Mouse (Mus musculus): Measurements from ENCODE around the gene Slc7a7. TPM values are rescaled to one million over a fixed set of nuclear protein-coding genes. Genes with fewer than 3 reads are reported as not detected.
A peak's percentile ranks its signal among the peaks of the same experiment; 100 is the strongest.

The Slc7a7 gene
- total RNA-seq, 1 experiment: 93.1 TPM

- in situ Hi-C loops (cut with MboI; ENCODE audit: low sequenced_read_pairs in 2 of 2, unreplicated experiment in 2 of 2): loop anchor here in 1 of 2 experiments (25.0 kb wide), 1 partner anchor 267 kb away; no protein-coding TSS in a partner anchor
- TF ChIP-seq CHD2 (IDR thresholded peaks at IDR 0.05; ENCODE audit: low read depth, low read length) (no peak), ZC3H11A (IDR thresholded peaks at IDR 0.05; ENCODE audit: borderline replicate concordance, low read depth, low read length) (no peak)
- no peak overlapping the region for H3K4me3 ChIP-seq (ENCODE audit: insufficient read depth in 1 of 2, low read depth in 1 of 2, low read length in 2 of 2, poor library complexity in 1 of 2, severe bottlenecking in 1 of 2)
- no peak overlapping the region for H3K9ac ChIP-seq (ENCODE audit: insufficient read depth, low read depth, low read length, poor library complexity, severe bottlenecking)
- peak; percentile 60 for DNase-seq (ENCODE audit: low read depth, low spot score)
- H3K36me3 ChIP-seq (ENCODE audit: control insufficient read depth, insufficient read depth, low read length, poor library complexity, severe bottlenecking): no peaks in the 10 kb centered on the region
- H3K9me3 ChIP-seq (ENCODE audit: control insufficient read depth, insufficient read depth, low read depth, low read length): no peaks in the 10 kb centered on the region
- no peak overlapping the region for H3K27ac ChIP-seq (ENCODE audit: insufficient read depth, low read depth, low read length, poor library complexity, severe bottlenecking)
- peaks cover 0 to 9% of the 10 kb centered on the region in 2 experiments; a peak in 1 of 4 replicates for H3K4me1 ChIP-seq (ENCODE audit: control insufficient read depth in 2 of 2, insufficient read depth in 2 of 2, low read length in 2 of 2, poor library complexity in 1 of 2)
Measured at GRCm38 (mm10) chr14:54329201-54329600, 88.4 kb downstream of the Slc7a7 start.

DNA sequence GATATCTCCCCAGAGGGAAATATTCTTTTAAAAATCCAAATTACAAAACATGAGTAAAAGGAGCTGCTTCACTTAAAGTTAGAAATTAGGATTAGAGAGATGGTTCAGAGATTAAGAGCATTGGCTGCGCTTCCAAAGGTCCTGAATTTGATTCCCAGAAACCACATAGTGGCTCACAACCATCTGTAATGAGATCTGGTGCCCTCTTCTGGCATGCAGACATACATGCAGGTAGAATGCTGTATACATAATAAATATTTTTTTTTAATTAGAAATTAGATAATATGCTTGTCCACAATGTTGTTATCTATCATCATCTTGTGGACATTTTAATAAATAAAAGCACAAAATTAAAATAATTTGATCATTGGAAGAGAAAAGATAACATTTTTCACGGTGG, 89.0 kb downstream of the Slc7a7 start:
- H3K36me3 ChIP-seq (ENCODE audit: control insufficient read depth, insufficient read depth, low read length, poor library complexity, severe bottlenecking): no peaks in the 10 kb centered on the region
- H3K9me3 ChIP-seq (ENCODE audit: control insufficient read depth, insufficient read depth, low read depth, low read length): no peaks in the 10 kb centered on the region
- peaks cover 0 to 9% of the 10 kb centered on the region in 2 experiments; a peak in 1 of 4 replicates for H3K4me1 ChIP-seq (ENCODE audit: control insufficient read depth in 2 of 2, insufficient read depth in 2 of 2, low read length in 2 of 2, poor library complexity in 1 of 2)
- no peak overlapping the region for H3K4me3 ChIP-seq (ENCODE audit: insufficient read depth in 1 of 2, low read depth in 1 of 2, low read length in 2 of 2, poor library complexity in 1 of 2, severe bottlenecking in 1 of 2)
- H3K27ac ChIP-seq (ENCODE audit: insufficient read depth, low read depth, low read length, poor library complexity, severe bottlenecking): no peak overlapping the region
- no peak for DNase-seq (ENCODE audit: low read depth, low spot score)
- H3K9ac ChIP-seq (ENCODE audit: insufficient read depth, low read depth, low read length, poor library complexity, severe bottlenecking): no peak overlapping the region
- TF ChIP-seq CHD2 (IDR thresholded peaks at IDR 0.05; ENCODE audit: low read depth, low read length) (no peak), ZNF384 (IDR thresholded peaks at IDR 0.05; ENCODE audit: low read depth, low read length) (no peak), ZC3H11A (IDR thresholded peaks at IDR 0.05; ENCODE audit: borderline replicate concordance, low read depth, low read length) (no peak), MAFK (IDR thresholded peaks at IDR 0.05; ENCODE audit: insufficient read depth, low read depth, low read length) (no peak), HCFC1 (IDR thresholded peaks at IDR 0.05; ENCODE audit: borderline replicate concordance, insufficient read depth, low read length) (no peak)
- in situ Hi-C loops (cut with MboI; ENCODE audit: low sequenced_read_pairs in 2 of 2, unreplicated experiment in 2 of 2): loop anchor here in 1 of 2 experiments (25.0 kb wide), 1 partner anchor 266 kb away; no protein-coding TSS in a partner anchor

GRCm38 (mm10) chr14:54324486-54324885, 93.1 kb downstream of the Slc7a7 start:
- Histone ChIP-seq H3K4me3 (ENCODE audit: insufficient read depth in 1 of 2, low read depth in 1 of 2, low read length in 2 of 2, poor library complexity in 1 of 2, severe bottlenecking in 1 of 2) (no peak overlapping the region), H3K27ac (ENCODE audit: insufficient read depth, low read depth, low read length, poor library complexity, severe bottlenecking) (no peak overlapping the region), H3K36me3 (ENCODE audit: control insufficient read depth, insufficient read depth, low read length, poor library complexity, severe bottlenecking) (no peaks in the 10 kb centered on the region), H3K9me3 (ENCODE audit: control insufficient read depth, insufficient read depth, low read depth, low read length) (no peaks in the 10 kb centered on the region), H3K9ac (ENCODE audit: insufficient read depth, low read depth, low read length, poor library complexity, severe bottlenecking) (no peak overlapping the region), H3K4me1 (ENCODE audit: control insufficient read depth in 2 of 2, insufficient read depth in 2 of 2, low read length in 2 of 2, poor library complexity in 1 of 2) (peaks cover 0 to 5% of the 10 kb centered on the region in 2 experiments; a peak in 1 of 4 replicates)
- no peak for TF ChIP-seq CHD2 (IDR thresholded peaks at IDR 0.05; ENCODE audit: low read depth, low read length)
- TF ChIP-seq ZC3H11A (IDR thresholded peaks at IDR 0.05; ENCODE audit: borderline replicate concordance, low read depth, low read length): no peak
- TF ChIP-seq HCFC1 (IDR thresholded peaks at IDR 0.05; ENCODE audit: borderline replicate concordance, insufficient read depth, low read length): no peak
- no peak for TF ChIP-seq ZNF384 (IDR thresholded peaks at IDR 0.05; ENCODE audit: low read depth, low read length)
- no peak for TF ChIP-seq MAFK (IDR thresholded peaks at IDR 0.05; ENCODE audit: insufficient read depth, low read depth, low read length)
- in situ Hi-C loops (cut with MboI; ENCODE audit: low sequenced_read_pairs in 2 of 2, unreplicated experiment in 2 of 2): no loop called here
- DNase-seq (ENCODE audit: low read depth, low spot score): no peak

GRCm38 (mm10) chr14:54321556-54322376, 95.8 kb downstream of the Slc7a7 start:
- no peaks in the 10 kb centered on the region for H3K9me3 ChIP-seq (ENCODE audit: control insufficient read depth, insufficient read depth, low read depth, low read length)
- 0 out of 4 replicates have a peak overlapping the region, but pooled peaks of 1 of the 2 experiments have one; percentile 2 for H3K4me3 ChIP-seq (ENCODE audit: insufficient read depth in 1 of 2, low read depth in 1 of 2, low read length in 2 of 2, poor library complexity in 1 of 2, severe bottlenecking in 1 of 2)
- no peak for TF ChIP-seq ZC3H11A (IDR thresholded peaks at IDR 0.05; ENCODE audit: borderline replicate concordance, low read depth, low read length)
- no peak for TF ChIP-seq HCFC1 (IDR thresholded peaks at IDR 0.05; ENCODE audit: borderline replicate concordance, insufficient read depth, low read length)
- TF ChIP-seq ZNF384 (IDR thresholded peaks at IDR 0.05; ENCODE audit: low read depth, low read length): no peak
- TF ChIP-seq MAFK (IDR thresholded peaks at IDR 0.05; ENCODE audit: insufficient read depth, low read depth, low read length): no peak
- no peak for TF ChIP-seq CHD2 (IDR thresholded peaks at IDR 0.05; ENCODE audit: low read depth, low read length)
- in situ Hi-C loops (cut with MboI; ENCODE audit: low sequenced_read_pairs in 2 of 2, unreplicated experiment in 2 of 2): no loop called here
- no peak overlapping the region for H3K27ac ChIP-seq (ENCODE audit: insufficient read depth, low read depth, low read length, poor library complexity, severe bottlenecking)
- peaks cover 0 to 2% of the 10 kb centered on the region in 2 experiments; a peak in 1 of 4 replicates for H3K4me1 ChIP-seq (ENCODE audit: control insufficient read depth in 2 of 2, insufficient read depth in 2 of 2, low read length in 2 of 2, poor library complexity in 1 of 2)
- no peak for DNase-seq (ENCODE audit: low read depth, low spot score)
- no peaks in the 10 kb centered on the region for H3K36me3 ChIP-seq (ENCODE audit: control insufficient read depth, insufficient read depth, low read length, poor library complexity, severe bottlenecking)
- no peak overlapping the region for H3K9ac ChIP-seq (ENCODE audit: insufficient read depth, low read depth, low read length, poor library complexity, severe bottlenecking)

Other genes starting within 250 kb of the Slc7a7 start
- gene Dad1, start 163.7 kb downstream of the Slc7a7 start, total RNA-seq (2012; rRNA removed): 174 and 382 TPM in 2 replicates
- gene Abhd4, start 163.6 kb downstream of the Slc7a7 start, total RNA-seq (2012; rRNA removed): 17.6 and 26.3 TPM in 2 replicates
- not detected in 2 replicates for gene Olfr49, start 132.8 kb downstream of the Slc7a7 start, total RNA-seq (2012; rRNA removed)
- 28.7 and 62.5 TPM in 2 replicates for gene Oxa1l, start 56.9 kb downstream of the Slc7a7 start, total RNA-seq (2012; rRNA removed)
- gene Mrpl52, start 9.1 kb upstream of the Slc7a7 start, total RNA-seq (2012; rRNA removed): 137 and 272 TPM in 2 replicates
- 29.8 and 67.3 TPM in 2 replicates for gene Mmp14, start 13.8 kb upstream of the Slc7a7 start, total RNA-seq (2012; rRNA removed)
- gene Lrp10, start 46.4 kb upstream of the Slc7a7 start, total RNA-seq (2012; rRNA removed): 20.8 and 48.1 TPM in 2 replicates
- 0.85 and 1.4 TPM in 2 replicates for gene Rem2, start 58.3 kb upstream of the Slc7a7 start, total RNA-seq (2012; rRNA removed)
- gene Prmt5, start 99.7 kb upstream of the Slc7a7 start, total RNA-seq (2012; rRNA removed): 71.4 and 96.2 TPM in 2 replicates
- gene Haus4, start 136.8 kb upstream of the Slc7a7 start, total RNA-seq (2012; rRNA removed): 24.5 and 40.3 TPM in 2 replicates
- 65.1 and 94.1 TPM in 2 replicates for gene Ajuba, start 159.8 kb upstream of the Slc7a7 start, total RNA-seq (2012; rRNA removed)
- 4.8 and 6.4 TPM in 2 replicates for gene 4931414P19Rik, start 188.2 kb upstream of the Slc7a7 start, total RNA-seq (2012; rRNA removed)
- 202 and 317 TPM in 2 replicates for gene Psmb5, start 200.2 kb upstream of the Slc7a7 start, total RNA-seq (2012; rRNA removed)
- gene Psmb11, start 203.7 kb upstream of the Slc7a7 start, total RNA-seq (2012; rRNA removed): 0.11 TPM in 1 of 2 replicates, not detected in the other
- not detected in 2 replicates for gene Gm17606, start 223.2 kb upstream of the Slc7a7 start, total RNA-seq (2012; rRNA removed)
- gene Cdh24, start 223.6 kb upstream of the Slc7a7 start, total RNA-seq (2012; rRNA removed): 3.2 and 6.3 TPM in 2 replicates